Mouse (Mus musculus) myocyte (in vitro differentiated cells): Measurements from ENCODE around the gene Zscan26. TPM values are rescaled to one million over a fixed set of nuclear protein-coding genes. Genes with fewer than 3 reads are reported as not detected.
A peak's percentile ranks its signal among the peaks of the same experiment; 100 is the strongest.

Source experiments
- H3K27me3 ChIP-seq: one replicate; pipeline ENCODE4 v1.6.1; 2011; ENCODE audit not compliant: control insufficient read depth, insufficient read depth, insufficient read length
- H3K36me3 ChIP-seq: one replicate; pipeline ENCODE4 v1.6.1; 2011; ENCODE audit not compliant: control insufficient read depth, insufficient read depth
- H3K4me2 ChIP-seq: one replicate; pipeline ENCODE4 v1.6.1; 2011; ENCODE audit warnings: low read depth, control low read depth
- H3K4me3 ChIP-seq: one replicate; pipeline ENCODE4 v1.5.1; 2011; ENCODE audit warnings: mild to moderate bottlenecking, control low read depth, moderate library complexity
- H3K79me2 ChIP-seq: one replicate; pipeline ENCODE4 v1.6.1; 2011; ENCODE audit not compliant: control insufficient read depth, insufficient read depth
- H3ac ChIP-seq: one replicate; pipeline ENCODE4 v1.6.1; 2011; ENCODE audit not compliant: control insufficient read depth, insufficient read length
- CEBPB ChIP-seq: IDR thresholded peaks from 2 replicates; pipeline ENCODE4 v1.6.1; 2011; ENCODE audit warnings: mild to moderate bottlenecking, moderate library complexity; ENCODE audit not compliant: poor library complexity, insufficient read depth, severe bottlenecking
- E2F4 ChIP-seq: IDR thresholded peaks from one replicate; pipeline ENCODE4 v1.6.1; 2011; ENCODE audit warnings: mild to moderate bottlenecking, control low read depth, moderate library complexity; ENCODE audit not compliant: insufficient read depth
- MAX ChIP-seq: IDR thresholded peaks from one replicate; pipeline ENCODE4 v1.6.1; 2011; ENCODE audit warnings: low read depth, mild to moderate bottlenecking, control low read depth
- MYOD1 ChIP-seq, 3 experiments: IDR thresholded peaks; one replicate each; pipeline ENCODE4 v1.6.1; 2011; ENCODE audit warnings: control low read depth in 2 of 3, low read depth in 2 of 3, mild to moderate bottlenecking in 2 of 3, moderate library complexity in 1 of 3; ENCODE audit not compliant: insufficient read length in 2 of 3, control insufficient read depth in 1 of 3
- MYOG ChIP-seq, 3 experiments: IDR thresholded peaks; one replicate each; pipeline ENCODE4 v1.6.1; 2011; ENCODE audit warnings: control low read depth in 2 of 3, low read depth in 2 of 3, mild to moderate bottlenecking in 2 of 3; ENCODE audit not compliant: insufficient read length in 2 of 3, control insufficient read depth in 1 of 3, insufficient read depth in 1 of 3
- POLR2A ChIP-seq: IDR thresholded peaks from one replicate; pipeline ENCODE4 v1.6.1; 2011; ENCODE audit warnings: low read depth, mild to moderate bottlenecking, control low read depth, moderate library complexity; ENCODE audit not compliant: insufficient read length
- POLR2AphosphoS2 ChIP-seq: IDR thresholded peaks from one replicate; pipeline ENCODE4 v1.6.1; 2011; ENCODE audit warnings: low read depth, control low read depth; ENCODE audit not compliant: insufficient read length
- REST ChIP-seq: IDR thresholded peaks from one replicate; pipeline ENCODE4 v1.6.1; 2011; ENCODE audit warnings: mild to moderate bottlenecking, control low read depth, moderate library complexity; ENCODE audit not compliant: insufficient read depth, insufficient read length
- SRF ChIP-seq: IDR thresholded peaks from one replicate; pipeline ENCODE4 v1.6.1; 2011; ENCODE audit warnings: low read depth; ENCODE audit not compliant: control insufficient read depth, insufficient read length
- TCF12 ChIP-seq: IDR thresholded peaks from one replicate; pipeline ENCODE4 v1.6.1; 2011; ENCODE audit warnings: mild to moderate bottlenecking, control low read depth; ENCODE audit not compliant: poor library complexity, insufficient read depth, severe bottlenecking
- TCF3 ChIP-seq: IDR thresholded peaks from one replicate; pipeline ENCODE4 v1.6.1; 2011; ENCODE audit warnings: low read depth, control low read depth; ENCODE audit not compliant: insufficient read length
- USF1 ChIP-seq: IDR thresholded peaks from one replicate; pipeline ENCODE4 v1.6.1; 2011; ENCODE audit warnings: low read depth, mild to moderate bottlenecking, control low read depth, moderate library complexity
- polyA plus RNA-seq: library from polyadenylated mRNA; unstranded; fragments of >200 nt; fragmentation: generic; extraction: Trizol; gene quantifications from one replicate; pipeline ENCODE4 v1.2.1, GENCODE M21; 2012; ENCODE audit warnings: missing spikeins

Zscan26 gene
- polyA plus RNA-seq, 1 experiment: 6.3 TPM

- TF ChIP-seq SRF: no peak
- no peak for TF ChIP-seq USF1
- no peak for TF ChIP-seq CEBPB
- no peak for TF ChIP-seq MAX
- no peak for TF ChIP-seq POLR2AphosphoS2
- TF ChIP-seq MYOG (IDR thresholded peaks at IDR 0.05; ENCODE audit: control insufficient read depth in 1 of 3, insufficient read depth in 1 of 3, insufficient read length in 2 of 3, low read depth in 2 of 3): no peak
- no peak for TF ChIP-seq REST
- no peak for TF ChIP-seq TCF3
- no peak for TF ChIP-seq TCF12
- TF ChIP-seq MYOD1 (IDR thresholded peaks at IDR 0.05; ENCODE audit: control insufficient read depth in 1 of 3, insufficient read length in 2 of 3, low read depth in 2 of 3): no peak
- no peak for TF ChIP-seq POLR2A
- no peak for TF ChIP-seq E2F4
- Histone ChIP-seq H3K36me3 (peaks cover 13% of the 10 kb centered on the region), H3K4me2 (peak overlapping the region; percentile 30), H3ac (no peak overlapping the region), H3K79me2 (no peaks in the 10 kb centered on the region), H3K4me3 (no peak overlapping the region), H3K27me3 (no peaks in the 10 kb centered on the region)
Observed at GRCm38 (mm10) chr13:21441207-21441572, 12.3 kb downstream of the Zscan26 start.

- Histone ChIP-seq H3K4me3 (no peak within 1 kb of the TSS), H3K36me3 (peaks cover 13% of the 10 kb centered on the region), H3K79me2 (no peaks in the 10 kb centered on the region), H3ac (no peak within 1 kb of the TSS), H3K4me2 (peak within 1 kb of the TSS; percentile 30), H3K27me3 (no peaks in the 10 kb centered on the region)
- TF ChIP-seq SRF (no peak), MYOG (IDR thresholded peaks at IDR 0.05; ENCODE audit: control insufficient read depth in 1 of 3, insufficient read depth in 1 of 3, insufficient read length in 2 of 3, low read depth in 2 of 3) (no peak), MAX (no peak), POLR2A (no peak), USF1 (no peak), E2F4 (no peak), POLR2AphosphoS2 (no peak)
Observed at GRCm38 (mm10) chr13:21440503-21441206, 12.9 kb downstream of the Zscan26 start, which contains the start of gene Pgbd1. Gene Pgbd1 (minus strand): TSS chr13:21441058.

GRCm38 (mm10) chr13:21435476-21435875 lies 18.1 kb downstream of the Zscan26 start:
- no peaks in the 10 kb centered on the region for H3K27me3 ChIP-seq
- no peaks in the 10 kb centered on the region for H3K36me3 ChIP-seq
- H3K4me3 ChIP-seq: no peak overlapping the region
- no peak overlapping the region for H3ac ChIP-seq
- TF ChIP-seq MAX (no peak), MYOG (IDR thresholded peaks at IDR 0.05; ENCODE audit: control insufficient read depth in 1 of 3, insufficient read depth in 1 of 3, insufficient read length in 2 of 3, low read depth in 2 of 3) (no peak), POLR2AphosphoS2 (no peak), USF1 (no peak), CEBPB (no peak), POLR2A (no peak), TCF3 (no peak), MYOD1 (IDR thresholded peaks at IDR 0.05; ENCODE audit: control insufficient read depth in 1 of 3, insufficient read length in 2 of 3, low read depth in 2 of 3) (no peak), REST (no peak), E2F4 (no peak), TCF12 (no peak), SRF (no peak)
- no peaks in the 10 kb centered on the region for H3K79me2 ChIP-seq
- no peak overlapping the region for H3K4me2 ChIP-seq

- TF ChIP-seq E2F4: no peak
- TF ChIP-seq TCF3: no peak
- TF ChIP-seq REST: no peak
- TF ChIP-seq USF1: no peak
- TF ChIP-seq MAX: no peak
- no peak for TF ChIP-seq CEBPB
- TF ChIP-seq MYOD1 (IDR thresholded peaks at IDR 0.05; ENCODE audit: control insufficient read depth in 1 of 3, insufficient read length in 2 of 3, low read depth in 2 of 3): no peak
- TF ChIP-seq POLR2AphosphoS2: no peak
- no peak for TF ChIP-seq POLR2A
- TF ChIP-seq SRF: no peak
- TF ChIP-seq TCF12: no peak
- TF ChIP-seq MYOG (IDR thresholded peaks at IDR 0.05; ENCODE audit: control insufficient read depth in 1 of 3, insufficient read depth in 1 of 3, insufficient read length in 2 of 3, low read depth in 2 of 3): no peak
- Histone ChIP-seq H3K4me3 (no peak overlapping the region), H3K79me2 (no peaks in the 10 kb centered on the region), H3K36me3 (no peaks in the 10 kb centered on the region), H3K4me2 (no peak overlapping the region), H3K27me3 (no peaks in the 10 kb centered on the region), H3ac (no peak overlapping the region)
Observed at GRCm38 (mm10) chr13:21427631-21428030, 25.9 kb downstream of the Zscan26 start.
